Mouse (Mus musculus) spleen, postnatal 10 days (tissue): ENCODE data around the gene Cdh22.

Source experiments
- DNase-seq, 2 experiments: peaks; one replicate each; pipeline ENCODE4 v3.0.0; 2021 to 2022; ENCODE audit warnings: low spot score in 2 of 2

The Cdh22 gene

GRCm38 (mm10) chr2:165250903-165251302, 16.2 kb upstream of the Cdh22 start:
- no peak for DNase-seq

- DNase-seq, result no peak
Observed at GRCm38 (mm10) chr2:165248967-165249366, 14.3 kb upstream of the Cdh22 start.

GRCm38 (mm10) chr2:165246349-165246748, 11.7 kb upstream of the Cdh22 start:
- no peak for DNase-seq

GRCm38 (mm10) chr2:165243122-165243720, 8.6 kb upstream of the Cdh22 start:
- DNase-seq, result no peak

GRCm38 (mm10) chr2:165242575-165242974, 7.9 kb upstream of the Cdh22 start:
- no peak for DNase-seq

- DNase-seq, result no peak
Observed at GRCm38 (mm10) chr2:165241786-165242185, 7.1 kb upstream of the Cdh22 start.

GRCm38 (mm10) chr2:165240371-165240770, 5.7 kb upstream of the Cdh22 start:
- DNase-seq, result no peak

- no peak for DNase-seq
Observed at GRCm38 (mm10) chr2:165239533-165240144, 5.0 kb upstream of the Cdh22 start.

- no peak for DNase-seq
Observed at GRCm38 (mm10) chr2:165238416-165239145, 3.9 kb upstream of the Cdh22 start.

- no peak for DNase-seq
Observed at GRCm38 (mm10) chr2:165234291-165234612, 401 bp downstream of the Cdh22 start.

GRCm38 (mm10) chr2:165233491-165234290, 962 bp downstream of the Cdh22 start:
- DNase-seq, result peak; percentile 21 to 68

GRCm38 (mm10) chr2:165229050-165229449, 5.6 kb downstream of the Cdh22 start:
- DNase-seq, result no peak

GRCm38 (mm10) chr2:165223837-165224236, 10.8 kb downstream of the Cdh22 start:
- no peak for DNase-seq

- no peak for DNase-seq
Observed at GRCm38 (mm10) chr2:165221952-165222351, 12.7 kb downstream of the Cdh22 start.

GRCm38 (mm10) chr2:165220347-165220945, 14.2 kb downstream of the Cdh22 start:
- DNase-seq, result no peak

GRCm38 (mm10) chr2:165218954-165219353, 15.7 kb downstream of the Cdh22 start:
- no peak for DNase-seq

GRCm38 (mm10) chr2:165217361-165218149, 17.1 kb downstream of the Cdh22 start:
- DNase-seq, result no peak

GRCm38 (mm10) chr2:165215103-165215951, 19.3 kb downstream of the Cdh22 start:
- DNase-seq, result no peak

- DNase-seq, result no peak
Observed at GRCm38 (mm10) chr2:165211426-165212079, 23.1 kb downstream of the Cdh22 start.

GRCm38 (mm10) chr2:165210948-165211347, 23.7 kb downstream of the Cdh22 start:
- no peak for DNase-seq
